Mouse (Mus musculus): ENCODE measurements around the gene Vwce. TPM values are rescaled to one million over a fixed set of nuclear protein-coding genes. Genes with fewer than 3 reads are reported as not detected.

Gene Vwce
- polyA plus RNA-seq, 1 experiment from 2014 or later = 0.51 TPM

DNA sequence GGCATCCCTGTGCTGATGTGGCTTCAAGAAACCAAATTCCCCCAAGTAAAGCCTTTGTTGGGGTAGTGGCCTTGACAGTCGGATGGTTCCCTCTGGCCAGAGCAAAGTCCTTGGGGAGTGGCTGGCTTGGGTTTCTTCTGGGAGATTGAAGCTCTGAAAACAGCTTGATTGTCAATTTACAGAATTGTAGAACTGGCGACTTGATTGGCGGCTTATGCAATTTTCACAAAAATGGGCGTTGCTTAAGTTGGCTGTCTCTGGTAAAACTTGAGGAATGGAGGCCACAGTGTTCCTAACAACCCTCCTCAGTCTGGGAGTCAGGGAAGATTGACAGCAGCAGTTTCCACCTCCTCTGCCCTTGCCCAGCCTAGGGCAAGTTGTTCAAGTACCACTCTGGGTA is 58.3 kb downstream of the Vwce start:
- 90% methylated on average over 4 of the region's 4 CpGs for WGBS
- H3K27me3 ChIP-seq (ENCODE audit: control insufficient read depth, insufficient read depth, low read length) = no peaks in the 10 kb centered on the region
- H3K4me2 ChIP-seq (ENCODE audit: low read length) = no peak overlapping the region
- peaks cover 19 to 54% of the 10 kb centered on the region in 2 experiments for H3K4me1 ChIP-seq (ENCODE audit: control insufficient read depth in 2 of 2, insufficient read depth in 2 of 2, low read length in 2 of 2)
- H3K36me3 ChIP-seq (ENCODE audit: control insufficient read depth, insufficient read depth, low read length) = peaks cover 8% of the 10 kb centered on the region
- no peak overlapping the region for H3K9ac ChIP-seq (ENCODE audit: low read length)
- no peak overlapping the region for H3K27ac ChIP-seq (replicated peaks in 1 of 2; ENCODE audit: control insufficient read depth in 1 of 2, insufficient read depth in 1 of 2, low read depth in 2 of 2, low read length in 2 of 2)
- H3K9me3 ChIP-seq (ENCODE audit: control insufficient read depth, low read length) = no peaks in the 10 kb centered on the region
- ATAC-seq (ENCODE audit: insufficient number of reproducible peaks, insufficient read depth, low FRiP score, low read depth) = no peak
- H3K4me3 ChIP-seq (ENCODE audit: control insufficient read depth in 1 of 2, insufficient read depth in 1 of 2, low read depth in 1 of 2, low read length in 2 of 2) = no peak overlapping the region

DNA sequence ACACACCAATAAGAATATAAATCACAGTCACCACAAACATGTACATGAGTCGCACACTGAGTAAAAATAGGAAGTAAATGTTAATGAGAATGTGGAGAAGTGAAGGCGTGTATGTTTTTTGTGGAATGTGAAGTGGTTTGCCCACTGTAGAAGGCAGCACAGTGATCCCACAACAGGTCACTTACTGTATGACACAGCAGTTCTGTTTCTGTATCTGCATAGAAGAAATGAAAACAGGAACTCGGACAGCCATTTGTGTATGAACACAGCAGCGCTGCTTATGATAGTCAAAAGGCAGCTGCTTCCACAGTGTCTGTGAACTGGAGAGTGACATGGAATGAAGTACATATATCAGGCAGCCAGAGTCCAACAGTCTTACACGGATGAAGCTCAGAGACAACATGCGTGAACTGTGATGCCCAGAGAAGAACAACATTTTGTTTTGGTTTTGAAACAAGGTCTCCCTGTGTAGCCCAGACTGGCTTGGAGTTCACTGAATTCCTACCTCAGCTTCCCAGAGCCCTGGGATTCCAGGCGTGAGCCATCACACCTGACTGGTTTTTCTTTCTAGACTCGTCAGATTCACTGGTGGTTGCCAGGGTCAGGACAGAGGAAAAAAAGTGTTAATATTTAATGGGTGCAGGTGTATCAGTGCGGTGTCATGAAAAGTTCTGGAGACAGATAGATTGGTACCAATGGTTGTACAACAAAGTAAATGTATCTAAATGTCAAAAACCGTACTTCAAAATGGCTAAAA is 60.1 kb downstream of the Vwce start:
- Histone ChIP-seq H3K4me2 (ENCODE audit: low read length) (no peak overlapping the region), H3K9me3 (ENCODE audit: control insufficient read depth, low read length) (no peaks in the 10 kb centered on the region), H3K27me3 (ENCODE audit: control insufficient read depth, insufficient read depth, low read length) (no peaks in the 10 kb centered on the region), H3K9ac (ENCODE audit: low read length) (no peak overlapping the region), H3K4me3 (ENCODE audit: control insufficient read depth in 1 of 2, insufficient read depth in 1 of 2, low read depth in 1 of 2, low read length in 2 of 2) (no peak overlapping the region), H3K27ac (replicated peaks in 1 of 2; ENCODE audit: control insufficient read depth in 1 of 2, insufficient read depth in 1 of 2, low read depth in 2 of 2, low read length in 2 of 2) (no peak overlapping the region), H3K4me1 (ENCODE audit: control insufficient read depth in 2 of 2, insufficient read depth in 2 of 2, low read length in 2 of 2) (peaks cover 23 to 64% of the 10 kb centered on the region in 2 experiments), H3K36me3 (ENCODE audit: control insufficient read depth, insufficient read depth, low read length) (peaks cover 8% of the 10 kb centered on the region)
- no peak for ATAC-seq (ENCODE audit: insufficient number of reproducible peaks, insufficient read depth, low FRiP score, low read depth)
- 86% methylated on average over 10 of the region's 10 CpGs for WGBS

GRCm38 (mm10) chr19:10695801-10696200 is 61.8 kb downstream of the Vwce start:
- no peak overlapping the region for H3K27ac ChIP-seq (replicated peaks in 1 of 2; ENCODE audit: control insufficient read depth in 1 of 2, insufficient read depth in 1 of 2, low read depth in 2 of 2, low read length in 2 of 2)
- peaks cover 28 to 61% of the 10 kb centered on the region in 2 experiments for H3K4me1 ChIP-seq (ENCODE audit: control insufficient read depth in 2 of 2, insufficient read depth in 2 of 2, low read length in 2 of 2)
- peaks cover 8% of the 10 kb centered on the region for H3K36me3 ChIP-seq (ENCODE audit: control insufficient read depth, insufficient read depth, low read length)
- no peaks in the 10 kb centered on the region for H3K9me3 ChIP-seq (ENCODE audit: control insufficient read depth, low read length)
- no peak overlapping the region for H3K9ac ChIP-seq (ENCODE audit: low read length)
- H3K27me3 ChIP-seq (ENCODE audit: control insufficient read depth, insufficient read depth, low read length) = no peaks in the 10 kb centered on the region
- 0 out of 2 replicates have a peak overlapping the region, but pooled peaks have one; percentile 1 for H3K4me2 ChIP-seq (ENCODE audit: low read length)
- H3K4me3 ChIP-seq (ENCODE audit: control insufficient read depth in 1 of 2, insufficient read depth in 1 of 2, low read depth in 1 of 2, low read length in 2 of 2) = no peak overlapping the region
- no peak for ATAC-seq (ENCODE audit: insufficient number of reproducible peaks, insufficient read depth, low FRiP score, low read depth)
- WGBS = 56% methylated on average over 7 of the region's 7 CpGs

- no peak for ATAC-seq (ENCODE audit: insufficient number of reproducible peaks, insufficient read depth, low FRiP score, low read depth)
- Histone ChIP-seq H3K27ac (replicated peaks in 1 of 2; ENCODE audit: control insufficient read depth in 1 of 2, insufficient read depth in 1 of 2, low read depth in 2 of 2, low read length in 2 of 2) (0 out of 4 replicates have a peak overlapping the region, but pooled peaks of 1 of the 2 experiments have one; percentile 33), H3K27me3 (ENCODE audit: control insufficient read depth, insufficient read depth, low read length) (no peaks in the 10 kb centered on the region), H3K9ac (ENCODE audit: low read length) (peak overlapping the region; percentile 4; the same call in 1 of the 2 replicates), H3K4me2 (ENCODE audit: low read length) (no peak overlapping the region), H3K9me3 (ENCODE audit: control insufficient read depth, low read length) (no peaks in the 10 kb centered on the region), H3K4me3 (ENCODE audit: control insufficient read depth in 1 of 2, insufficient read depth in 1 of 2, low read depth in 1 of 2, low read length in 2 of 2) (no peak overlapping the region), H3K4me1 (ENCODE audit: control insufficient read depth in 2 of 2, insufficient read depth in 2 of 2, low read length in 2 of 2) (peaks cover 28 to 64% of the 10 kb centered on the region in 2 experiments), H3K36me3 (ENCODE audit: control insufficient read depth, insufficient read depth, low read length) (no peaks in the 10 kb centered on the region)
- 69% methylated on average over 9 of the region's 9 CpGs for WGBS
Measured at GRCm38 (mm10) chr19:10698131-10698991, 64.3 kb downstream of the Vwce start.

GRCm38 (mm10) chr19:10699851-10700250 is 65.8 kb downstream of the Vwce start:
- peaks cover 28 to 67% of the 10 kb centered on the region in 2 experiments for H3K4me1 ChIP-seq (ENCODE audit: control insufficient read depth in 2 of 2, insufficient read depth in 2 of 2, low read length in 2 of 2)
- H3K27me3 ChIP-seq (ENCODE audit: control insufficient read depth, insufficient read depth, low read length) = no peaks in the 10 kb centered on the region
- peak overlapping the region; percentile 35; the same call in 1 of the 2 replicates for H3K9ac ChIP-seq (ENCODE audit: low read length)
- H3K4me3 ChIP-seq (ENCODE audit: control insufficient read depth in 1 of 2, insufficient read depth in 1 of 2, low read depth in 1 of 2, low read length in 2 of 2) = no peak overlapping the region
- 0 out of 4 replicates have a peak overlapping the region, but pooled peaks of 1 of the 2 experiments have one; percentile 24 for H3K27ac ChIP-seq (replicated peaks in 1 of 2; ENCODE audit: control insufficient read depth in 1 of 2, insufficient read depth in 1 of 2, low read depth in 2 of 2, low read length in 2 of 2)
- no peak overlapping the region for H3K4me2 ChIP-seq (ENCODE audit: low read length)
- WGBS = 46% methylated on average over 9 of the region's 9 CpGs
- H3K36me3 ChIP-seq (ENCODE audit: control insufficient read depth, insufficient read depth, low read length) = no peaks in the 10 kb centered on the region
- no peak for ATAC-seq (ENCODE audit: insufficient number of reproducible peaks, insufficient read depth, low FRiP score, low read depth)
- H3K9me3 ChIP-seq (ENCODE audit: control insufficient read depth, low read length) = no peaks in the 10 kb centered on the region

GRCm38 (mm10) chr19:10701013-10701726 is 67.2 kb downstream of the Vwce start:
- Histone ChIP-seq H3K27ac (replicated peaks in 1 of 2; ENCODE audit: control insufficient read depth in 1 of 2, insufficient read depth in 1 of 2, low read depth in 2 of 2, low read length in 2 of 2) (no peak overlapping the region), H3K9me3 (ENCODE audit: control insufficient read depth, low read length) (no peaks in the 10 kb centered on the region), H3K4me2 (ENCODE audit: low read length) (no peak overlapping the region), H3K36me3 (ENCODE audit: control insufficient read depth, insufficient read depth, low read length) (peaks cover 2% of the 10 kb centered on the region; the same call in 1 of the 2 replicates), H3K4me3 (ENCODE audit: control insufficient read depth in 1 of 2, insufficient read depth in 1 of 2, low read depth in 1 of 2, low read length in 2 of 2) (no peak overlapping the region), H3K9ac (ENCODE audit: low read length) (no peak overlapping the region), H3K27me3 (ENCODE audit: control insufficient read depth, insufficient read depth, low read length) (no peaks in the 10 kb centered on the region), H3K4me1 (ENCODE audit: control insufficient read depth in 2 of 2, insufficient read depth in 2 of 2, low read length in 2 of 2) (peaks cover 28 to 68% of the 10 kb centered on the region in 2 experiments)
- WGBS = 76% methylated on average over 6 of the region's 6 CpGs
- no peak for ATAC-seq (ENCODE audit: insufficient number of reproducible peaks, insufficient read depth, low FRiP score, low read depth)

GRCm38 (mm10) chr19:10702125-10702524 is 68.1 kb downstream of the Vwce start:
- no peak for ATAC-seq (ENCODE audit: insufficient number of reproducible peaks, insufficient read depth, low FRiP score, low read depth)
- H3K9me3 ChIP-seq (ENCODE audit: control insufficient read depth, low read length) = no peaks in the 10 kb centered on the region
- no peak overlapping the region for H3K4me3 ChIP-seq (ENCODE audit: control insufficient read depth in 1 of 2, insufficient read depth in 1 of 2, low read depth in 1 of 2, low read length in 2 of 2)
- H3K36me3 ChIP-seq (ENCODE audit: control insufficient read depth, insufficient read depth, low read length) = peaks cover 9% of the 10 kb centered on the region
- no peak overlapping the region for H3K27ac ChIP-seq (replicated peaks in 1 of 2; ENCODE audit: control insufficient read depth in 1 of 2, insufficient read depth in 1 of 2, low read depth in 2 of 2, low read length in 2 of 2)
- no peaks in the 10 kb centered on the region for H3K27me3 ChIP-seq (ENCODE audit: control insufficient read depth, insufficient read depth, low read length)
- 80% methylated on average over 8 of the region's 8 CpGs for WGBS
- peaks cover 31 to 66% of the 10 kb centered on the region in 2 experiments for H3K4me1 ChIP-seq (ENCODE audit: control insufficient read depth in 2 of 2, insufficient read depth in 2 of 2, low read length in 2 of 2)
- no peak overlapping the region for H3K4me2 ChIP-seq (ENCODE audit: low read length)
- no peak overlapping the region for H3K9ac ChIP-seq (ENCODE audit: low read length)
